Mouse (Mus musculus): ENCODE data around the gene Adgrg2. TPM values are rescaled to one million over a fixed set of nuclear protein-coding genes. Genes with fewer than 3 reads are reported as not detected.

Adgrg2 gene
- polyA plus RNA-seq, 1 experiment from 2014 or later, result 0.69 TPM

- H3K27me3 ChIP-seq (ENCODE audit: poor library complexity, severe bottlenecking), result peaks cover 80% of the 10 kb centered on the region
- no peak for DNase-seq (ENCODE audit: extremely low spot score, low spot score)
- H3K9me3 ChIP-seq, result no peaks in the 10 kb centered on the region
- H3K36me3 ChIP-seq (replicated peaks), result no peaks in the 10 kb centered on the region
- H3K4me3 ChIP-seq, result no peak overlapping the region
- 0 out of 2 replicates have a peak, but pooled peaks cover 4% of the 10 kb centered on the region for H3K4me1 ChIP-seq
- H3K27ac ChIP-seq, result no peak overlapping the region
Observed at GRCm38 (mm10) chrX:160516027-160516426, 125.5 kb downstream of the Adgrg2 start.

DNA sequence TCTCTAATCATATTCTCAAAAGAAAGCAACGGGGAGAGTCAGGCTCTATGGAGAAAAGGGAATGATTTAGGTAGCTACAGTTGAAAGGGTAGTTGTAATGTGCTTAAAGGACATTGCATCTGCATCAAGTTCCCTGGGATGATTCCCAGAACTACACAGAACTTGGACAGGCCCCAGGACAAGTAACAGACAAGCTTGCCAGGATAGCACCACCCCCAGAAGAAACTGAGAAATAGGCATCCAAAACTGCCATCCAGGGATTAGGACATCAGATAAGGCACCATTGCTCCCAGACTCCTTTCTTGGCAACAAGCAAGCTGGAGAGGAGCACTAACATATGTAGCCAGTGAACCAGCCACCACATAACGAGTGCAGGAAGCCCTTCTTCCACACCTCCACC lies 152.3 kb downstream of the Adgrg2 start:
- peaks cover 21% of the 10 kb centered on the region for H3K36me3 ChIP-seq (replicated peaks)
- no peak overlapping the region for H3K27ac ChIP-seq
- H3K9me3 ChIP-seq, result no peaks in the 10 kb centered on the region
- no peak overlapping the region for H3K4me3 ChIP-seq
- WGBS, result 87% methylated on average over 2 of the region's 2 CpGs
- H3K4me1 ChIP-seq, result no peaks in the 10 kb centered on the region
- H3K27me3 ChIP-seq (ENCODE audit: poor library complexity, severe bottlenecking), result peaks cover 61% of the 10 kb centered on the region
- no peak for DNase-seq (ENCODE audit: extremely low spot score, low spot score)

Other genes starting within 250 kb of the Adgrg2 start
- 15.9 and 16.9 TPM in 2 replicates for gene Phka2, start 111.5 kb downstream of the Adgrg2 start, polyA plus RNA-seq (2016; fragmentation: Nextera tagmentation; extraction: Ambion mirVana)